Mouse (Mus musculus) inflammation-experienced regulatory T-cells, adult 6 months (primary cell): ENCODE measurements around the gene Krt28. TPM values are rescaled to one million over a fixed set of nuclear protein-coding genes. Genes with fewer than 3 reads are reported as not detected.

Experiments
- ATAC-seq: one replicate; pipeline ENCODE4 v1.8.0; 2017
- polyA plus RNA-seq, 3 experiments: library from polyadenylated mRNA; unstranded; fragments of 100-300 nt; shearing (Covaris generic); gene quantifications; one replicate each; pipeline ENCODE4 v1.2.1; 2017

Krt28 gene
- polyA plus RNA-seq, 3 experiments from 2014 or later: not detected

DNA sequence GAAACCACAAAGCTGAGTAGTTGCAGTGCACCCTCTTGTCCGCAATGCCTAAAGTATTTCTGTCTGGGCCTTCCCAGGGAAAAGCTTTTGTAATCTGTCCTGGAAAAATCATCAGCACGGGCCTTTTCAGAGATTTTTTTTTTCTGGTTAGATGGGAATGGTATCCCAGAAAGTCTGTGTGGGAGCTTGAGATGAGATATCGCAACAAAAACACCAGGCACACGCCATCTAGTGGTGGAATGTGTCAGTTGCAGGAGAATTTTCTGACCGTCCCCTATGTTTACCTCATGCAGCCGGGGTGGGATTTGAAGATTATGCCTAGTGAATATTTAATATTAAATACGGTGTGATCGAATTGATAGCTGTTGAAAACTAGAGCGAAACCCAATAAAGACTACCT, 10.3 kb downstream of the Krt28 start:
- ATAC-seq: no peak

- no peak for ATAC-seq
Measured at GRCm38 (mm10) chr11:99361423-99361822, 13.3 kb downstream of the Krt28 start.

GRCm38 (mm10) chr11:99351004-99351403, 23.7 kb downstream of the Krt28 start, which contains the start of gene Krt27:
Gene Krt27, minus strand, starts transcription at chr11:99351104.
- no peak for ATAC-seq

DNA sequence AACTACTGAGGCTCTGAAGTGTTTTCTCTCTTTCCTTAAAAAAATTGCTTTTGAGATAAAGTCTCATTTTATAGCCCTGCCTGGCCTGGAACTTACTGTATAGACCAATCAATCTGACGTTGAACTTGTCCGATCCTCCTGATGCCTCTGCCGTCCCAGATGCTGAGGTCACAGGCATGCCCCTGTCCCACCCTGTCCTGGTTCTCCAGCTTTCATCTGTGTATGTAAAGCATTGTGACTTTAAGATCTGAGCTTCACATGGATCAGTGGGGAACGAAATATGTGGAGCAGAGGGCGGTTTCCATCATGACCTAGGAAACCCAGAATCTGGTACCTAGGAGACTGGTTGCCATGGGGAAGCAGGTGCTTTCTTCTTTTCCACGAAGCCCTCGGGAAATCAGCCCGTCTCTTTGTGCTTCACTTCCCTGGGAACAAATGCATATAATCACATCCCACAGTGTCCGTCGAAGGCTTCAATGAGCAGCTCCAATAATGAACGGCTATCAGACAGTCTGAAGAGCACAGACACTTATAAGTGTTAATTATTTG, 35.3 kb downstream of the Krt28 start:
- ATAC-seq: no peak

GRCm38 (mm10) chr11:99337866-99338265, 36.8 kb downstream of the Krt28 start, which contains the start of gene Krt26:
Gene Krt26, minus strand, starts transcription at chr11:99337966.
- ATAC-seq: no peak

- ATAC-seq: no peak
Measured at GRCm38 (mm10) chr11:99333426-99333825, 41.3 kb downstream of the Krt28 start.

DNA sequence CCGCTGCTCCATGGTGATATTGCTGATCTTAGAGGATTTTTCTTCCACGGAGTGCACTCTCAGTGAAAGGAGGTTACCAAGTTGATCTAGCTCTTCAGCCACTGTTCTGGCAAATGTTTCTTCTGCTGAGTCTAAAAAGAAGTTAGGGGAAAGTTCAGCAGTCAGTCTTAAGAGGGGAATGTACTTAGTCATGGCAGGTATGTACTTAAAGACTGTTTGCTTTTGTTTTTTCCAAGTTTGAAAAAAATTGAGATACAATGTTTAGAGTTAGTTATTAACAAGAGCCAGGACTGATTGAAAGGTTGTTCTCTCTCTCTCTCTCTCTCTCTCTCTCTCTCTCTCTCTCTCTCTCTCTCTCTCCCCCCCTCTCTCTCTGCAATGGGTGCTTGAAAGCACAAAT, 45.0 kb downstream of the Krt28 start:
- ATAC-seq: no peak

DNA sequence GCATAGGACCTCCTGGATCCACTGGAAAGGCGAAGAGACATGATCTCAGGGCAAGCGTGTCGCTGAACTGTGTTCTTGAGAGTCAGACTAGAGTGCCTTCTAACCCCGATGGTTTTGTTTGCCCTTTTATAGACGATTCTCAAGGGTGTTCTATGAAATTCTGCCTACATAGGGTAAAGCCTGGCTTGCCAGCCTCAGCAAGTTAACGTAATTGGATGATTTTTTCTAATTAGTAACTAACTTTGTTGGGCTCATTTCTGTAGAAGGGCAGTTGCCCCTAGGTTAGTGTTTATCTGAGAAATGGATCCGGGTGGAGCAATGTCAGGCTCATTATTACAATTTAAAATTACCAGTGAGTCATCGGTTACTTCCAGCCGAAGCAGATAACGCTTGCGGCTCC, 51.9 kb downstream of the Krt28 start, which contains the start of gene Krt25:
Gene Krt25, minus strand, starts transcription at position 101 of the 400 bp plus-strand sequence.
- no peak for ATAC-seq

GRCm38 (mm10) chr11:99321094-99321493, 53.6 kb downstream of the Krt28 start:
- ATAC-seq: no peak

- no peak for ATAC-seq
Measured at GRCm38 (mm10) chr11:99319127-99319526, 55.6 kb downstream of the Krt28 start.

- no peak for ATAC-seq
Measured at GRCm38 (mm10) chr11:99316543-99316942, 58.2 kb downstream of the Krt28 start.

Other genes with a start within 250 kb of the Krt28 start
- gene Ccr7, start 219.8 kb downstream of the Krt28 start, polyA plus RNA-seq: 100 to 1,000 TPM in 2 of 3 experiments, 10 to 100 TPM in 1; 16.6 to 295 (median 286) TPM
- gene Smarce1, start 143.9 kb downstream of the Krt28 start, polyA plus RNA-seq: 100 to 1,000 TPM; 127 to 184 (median 159) TPM
- gene Krt222, start 130.8 kb downstream of the Krt28 start, polyA plus RNA-seq: 1 to 10 TPM; 2.1 to 2.7 (median 2.1) TPM
- gene Krt24, start 89.6 kb downstream of the Krt28 start, polyA plus RNA-seq: not detected
- not detected for gene Krt25, start 52.0 kb downstream of the Krt28 start, polyA plus RNA-seq
- not detected for gene Krt26, start 36.9 kb downstream of the Krt28 start, polyA plus RNA-seq
- gene Krt27, start 23.8 kb downstream of the Krt28 start, polyA plus RNA-seq: not detected
- gene Krt10, start 14.5 kb upstream of the Krt28 start, polyA plus RNA-seq: 10 to 100 TPM in 1 of 3 experiments, 1 to 10 TPM in 2; 4.5 to 13.5 (median 7.3) TPM
- not detected for gene Krt12, start 47.4 kb upstream of the Krt28 start, polyA plus RNA-seq
- not detected for gene Krt20, start 63.2 kb upstream of the Krt28 start, polyA plus RNA-seq
- gene Krt23, start 118.2 kb upstream of the Krt28 start, polyA plus RNA-seq: not detected
- not detected for gene Krt39, start 146.4 kb upstream of the Krt28 start, polyA plus RNA-seq
- not detected for gene Krt40, start 168.3 kb upstream of the Krt28 start, polyA plus RNA-seq
- gene Krtap3-3, start 176.0 kb upstream of the Krt28 start, polyA plus RNA-seq: not detected
- gene Krtap3-2, start 181.9 kb upstream of the Krt28 start, polyA plus RNA-seq: not detected
- gene Gm11939, start 184.6 kb upstream of the Krt28 start, polyA plus RNA-seq: not detected
- not detected for gene Krtap3-1, start 191.7 kb upstream of the Krt28 start, polyA plus RNA-seq
- gene Krtap1-5, start 206.1 kb upstream of the Krt28 start, polyA plus RNA-seq: not detected
- not detected for gene Krtap1-4, start 208.8 kb upstream of the Krt28 start, polyA plus RNA-seq
- not detected for gene Krtap1-3, start 216.4 kb upstream of the Krt28 start, polyA plus RNA-seq
- not detected for gene Krtap9-3, start 223.2 kb upstream of the Krt28 start, polyA plus RNA-seq
- gene Gm11938, start 228.4 kb upstream of the Krt28 start, polyA plus RNA-seq: not detected
- not detected for gene Gm11937, start 235.3 kb upstream of the Krt28 start, polyA plus RNA-seq
- gene Krtap2-4, start 239.9 kb upstream of the Krt28 start, polyA plus RNA-seq: not detected
- gene Gm11562, start 245.5 kb upstream of the Krt28 start, polyA plus RNA-seq: not detected